ENCODE assay signal across 19 mouse cellular contexts in the genomic region with DNA sequence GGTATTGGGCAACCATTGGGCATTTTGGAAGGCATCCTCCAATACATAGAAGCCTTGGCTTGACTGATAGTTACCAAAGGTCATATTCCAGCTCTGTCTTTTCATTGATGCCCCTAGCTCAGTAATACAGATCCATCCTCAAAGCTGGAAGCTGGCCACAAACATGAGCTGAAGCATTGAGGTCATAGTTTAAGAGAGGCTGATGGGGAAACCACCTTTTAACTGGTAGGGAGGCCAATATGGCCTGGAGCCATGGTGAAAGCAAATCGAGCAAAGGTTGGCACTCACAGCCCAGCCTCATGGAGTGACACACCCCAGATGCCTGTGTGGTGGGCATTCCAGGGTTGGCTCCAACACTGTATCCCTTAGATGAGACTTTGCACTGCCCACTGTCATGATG.
"Had no signal": no experiment of that assay in that cellular context is flagged by ENCODE, and none has a peak within 500 bp of the region (broad histone marks: within the 10 kb centered on the region; RNA-seq: fewer than 3 reads in every experiment).

No protein-coding gene starts in this region.

- H3K27me3 ChIP-seq: liver, embryonic 15.5 days; midbrain, embryonic 13.5 days; midbrain, embryonic 15.5 days; neural tube, embryonic 13.5 days; neural tube, embryonic 15.5 days had no signal

- H3K9me3 ChIP-seq: midbrain, embryonic 15.5 days; neural tube, embryonic 13.5 days; neural tube, embryonic 15.5 days had no signal

- H3K4me2 ChIP-seq: liver, embryonic 15.5 days; lung, embryonic 14.5 days; midbrain, embryonic 13.5 days; midbrain, embryonic 15.5 days; neural tube, embryonic 13.5 days; neural tube, embryonic 15.5 days had no signal

- H3K36me3 ChIP-seq: midbrain, embryonic 10.5 days; midbrain, embryonic 13.5 days; midbrain, embryonic 15.5 days; neural tube, embryonic 13.5 days; neural tube, embryonic 15.5 days had no signal

- DNase-seq: lung, adult 18-20 months; lung, embryonic 14.5 days; lung, postnatal 10 days; lung, postnatal 4 days; retina, postnatal 1 day; right cerebral cortex, adult 18-20 months; right cerebral cortex, postnatal 25 days; right cerebral cortex, postnatal 4 days; spleen, adult 18-20 months; thymus, adult 18-20 months; thymus, postnatal 14 days; thymus, postnatal 36 days had no signal

- H3K9ac ChIP-seq: liver, embryonic 15.5 days; lung, embryonic 14.5 days; midbrain, embryonic 13.5 days; midbrain, embryonic 15.5 days; neural tube, embryonic 13.5 days; neural tube, embryonic 15.5 days had no signal

- H3K4me1 ChIP-seq: midbrain, embryonic 10.5 days; midbrain, embryonic 13.5 days; midbrain, embryonic 15.5 days; neural tube, embryonic 13.5 days; neural tube, embryonic 15.5 days had no signal

- H3K27ac ChIP-seq: liver, embryonic 15.5 days; midbrain, embryonic 10.5 days; midbrain, embryonic 13.5 days; midbrain, embryonic 15.5 days; neural tube, embryonic 13.5 days; neural tube, embryonic 15.5 days had no signal

- ATAC-seq: midbrain, embryonic 13.5 days; midbrain, embryonic 15.5 days had no signal

- H3K4me3 ChIP-seq: liver, embryonic 15.5 days; midbrain, embryonic 10.5 days; midbrain, embryonic 13.5 days; midbrain, embryonic 15.5 days; myocyte; neural tube, embryonic 13.5 days; neural tube, embryonic 15.5 days had no signal
